Mouse (Mus musculus) cerebellum, postnatal 10 days (tissue): ENCODE data around the gene Smarcd1.

Experiments used
- DNase-seq, 2 experiments: peaks; one replicate each; pipeline ENCODE4 v3.0.0; 2021; ENCODE audit warnings: mixed read lengths in 2 of 2

The Smarcd1 gene

DNA sequence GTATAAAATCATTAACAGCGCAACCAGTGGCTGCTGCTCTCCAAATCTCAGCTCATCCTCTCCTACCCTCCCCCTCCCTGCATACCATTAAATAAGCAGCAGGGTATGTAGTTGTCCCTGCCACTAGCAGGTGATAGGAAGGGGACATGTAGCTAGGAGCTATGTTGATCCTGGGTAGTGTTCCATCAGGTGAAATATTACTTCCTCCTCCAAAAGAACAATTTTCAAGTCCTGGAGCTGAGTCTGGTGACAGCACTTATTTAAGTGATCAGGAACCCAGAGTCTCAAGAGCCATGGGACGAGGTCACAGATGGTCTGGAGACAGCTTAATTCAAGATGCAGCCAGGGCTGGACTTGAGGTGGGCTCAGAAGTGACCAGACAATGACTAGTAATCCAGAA, 33.7 kb downstream of the Smarcd1 start:
- DNase-seq: peak; percentile 99 to 100

DNA sequence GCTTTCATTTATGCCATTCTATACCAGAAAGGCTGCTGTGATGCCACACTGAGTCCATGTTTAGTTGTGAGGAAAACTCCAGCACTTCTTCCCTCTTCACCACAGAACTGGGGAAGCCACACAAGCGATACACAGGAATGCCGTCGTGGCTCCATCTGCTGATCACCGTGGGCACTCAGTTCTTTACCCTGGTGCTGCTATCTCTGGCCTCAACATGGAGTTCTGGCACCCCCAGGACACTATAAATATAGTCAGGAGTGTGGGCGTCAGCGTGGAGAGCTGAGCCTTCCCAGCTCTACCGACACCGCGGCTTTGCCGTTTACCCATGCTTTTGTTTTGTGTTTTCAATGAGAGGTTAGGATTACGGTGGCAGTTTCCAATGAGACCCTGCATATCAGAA, 34.7 kb downstream of the Smarcd1 start:
- no peak for DNase-seq

DNA sequence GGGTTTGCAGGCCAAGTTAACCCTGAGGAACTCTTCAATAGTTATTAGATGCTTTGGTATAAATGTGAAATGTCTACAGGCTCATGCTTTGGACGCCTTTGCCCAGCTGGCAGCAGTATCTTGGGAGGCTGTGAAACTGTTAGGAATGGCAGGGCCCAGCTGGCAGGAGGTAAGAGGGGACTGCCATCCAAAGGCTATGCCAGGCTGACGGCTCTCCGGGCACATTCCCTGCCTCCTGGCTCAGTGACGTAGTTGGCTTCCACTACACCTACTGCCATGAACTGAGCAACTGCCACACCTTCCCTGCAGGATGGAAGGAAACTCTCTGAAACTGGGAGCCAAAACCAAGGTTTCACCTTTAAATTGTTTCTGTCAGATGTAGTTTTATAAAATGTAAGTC, 38.3 kb downstream of the Smarcd1 start:
- DNase-seq: peak; percentile 28 to 49

DNA sequence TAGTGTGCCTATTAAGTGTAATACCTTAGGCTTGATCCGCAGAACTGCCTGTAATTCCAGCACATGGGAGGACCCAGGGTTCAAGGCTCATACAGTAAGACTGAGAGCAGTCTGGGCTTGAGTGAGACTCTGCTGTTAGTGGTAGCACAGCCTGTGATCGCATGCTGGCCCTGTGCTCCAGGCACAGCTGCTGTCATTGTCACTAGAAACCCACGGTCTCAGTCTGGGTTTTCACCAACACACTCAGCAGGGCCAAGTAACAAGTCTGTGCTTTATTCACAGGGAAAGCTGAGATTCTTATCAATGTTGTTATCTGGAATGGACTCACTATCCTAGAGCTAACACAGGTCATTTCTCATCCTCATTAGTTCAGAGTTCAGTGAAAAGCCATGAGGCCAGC, 52.3 kb downstream of the Smarcd1 start:
- DNase-seq: no peak
